Mouse (Mus musculus) gastrocnemius, postnatal 36 days (tissue): ENCODE results near the gene Colgalt2. TPM values are rescaled to one million over a fixed set of nuclear protein-coding genes. Genes with fewer than 3 reads are reported as not detected.
"Not testable (repeated sequence)": the region's sequence is repeated elsewhere in the genome, so short reads cannot be mapped to it uniquely, and the experiment has no call there.

Experiments
- DNase-seq, 2 experiments: peaks; one replicate each; pipeline ENCODE4 v3.0.0; 2022
- intact Hi-C: fragments of 180-260 bp; cut with DNase I; formaldehyde crosslinking; loops from one replicate; pipeline ENCODE4 v1.15.1; 2025
- long read RNA-seq, 2 experiments: library from polyadenylated mRNA; stranded (forward); transcript quantifications; one replicate each; pipeline ENCODE4 v2.0.0; 2021
- total RNA-seq, 2 experiments: library from RNA; stranded (reverse); gene quantifications; 2 replicates each; pipeline ENCODE4 v1.2.3; 2021

Gene Colgalt2
- 1 to 10 TPM; 2.0 to 2.2 TPM for total RNA-seq
- long read RNA-seq, experiment 1, full-length matches to known transcripts: 1 of 1 reads
- long read RNA-seq, experiment 1, partial matches to known transcripts: 0 of 1 reads
- long read RNA-seq, experiment 1, other reads (novel, unspliced or antisense): 0 of 1 reads
- long read RNA-seq, experiment 2, full-length matches to known transcripts: 1 of 1 reads
- long read RNA-seq, experiment 2, partial matches to known transcripts: 0 of 1 reads
- long read RNA-seq, experiment 2, other reads (novel, unspliced or antisense): 0 of 1 reads

GRCm38 (mm10) chr1:152399790-152400555 lies at the start of gene Colgalt2:
Gene Colgalt2, plus strand, starts transcription at chr1:152399830.
- DNase-seq: peak; percentile 27 to 54
- intact Hi-C loops: no loop called here

- intact Hi-C loops: no loop called here
These were observed 42.9 kb upstream of the Colgalt2 start for GRCm38 (mm10) chr1:152356721-152357120.

GRCm38 (mm10) chr1:152368311-152369088 lies 31.1 kb upstream of the Colgalt2 start:
- no peak for DNase-seq
- intact Hi-C loops: loop anchor here (2.0 to 10.0 kb wide), 3 partner anchors 76 to 550 kb away; partner anchors contain the start of gene 1700025G04Rik

More at GRCm38 (mm10) chr1:152356721-152357120, 42.9 kb upstream of the Colgalt2 start:
- no peak for DNase-seq

GRCm38 (mm10) chr1:152369139-152369538 lies 30.5 kb upstream of the Colgalt2 start:
- intact Hi-C loops: loop anchor here (2.0 to 10.0 kb wide), 3 partner anchors 77 to 550 kb away; partner anchors contain the start of gene 1700025G04Rik
- DNase-seq: peak; percentile 29 to 33

- DNase-seq: no peak
- intact Hi-C loops: no loop called here
These were observed 21.3 kb upstream of the Colgalt2 start for GRCm38 (mm10) chr1:152378311-152378710.

GRCm38 (mm10) chr1:152384589-152384988 lies 15.0 kb upstream of the Colgalt2 start:
- no peak for DNase-seq
- intact Hi-C loops: no loop called here

GRCm38 (mm10) chr1:152385693-152386092 lies 13.9 kb upstream of the Colgalt2 start:
- DNase-seq, intact Hi-C loops: not testable (repeated sequence)

GRCm38 (mm10) chr1:152386188-152386835 lies 13.3 kb upstream of the Colgalt2 start, which contains the start of gene Tsen15:
Gene Tsen15, minus strand, starts transcription at chr1:152386688.
- intact Hi-C loops: no loop called here
- peak; percentile 78 to 84 for DNase-seq

- intact Hi-C loops: no loop called here
- DNase-seq: no peak
These were observed 10.4 kb upstream of the Colgalt2 start for GRCm38 (mm10) chr1:152389271-152389670.

GRCm38 (mm10) chr1:152394137-152394536 lies 5.5 kb upstream of the Colgalt2 start:
- DNase-seq: no peak
- intact Hi-C loops: no loop called here

- no peak for DNase-seq
- intact Hi-C loops: no loop called here
These were observed 4.6 kb upstream of the Colgalt2 start for GRCm38 (mm10) chr1:152394956-152395515.

GRCm38 (mm10) chr1:152398708-152399107 lies 922 bp upstream of the Colgalt2 start:
- DNase-seq: no peak
- intact Hi-C loops: no loop called here

GRCm38 (mm10) chr1:152400556-152401540 lies 1.2 kb downstream of the Colgalt2 start:
- intact Hi-C loops: no loop called here
- no peak for DNase-seq

GRCm38 (mm10) chr1:152407021-152407946 lies 7.7 kb downstream of the Colgalt2 start:
- intact Hi-C loops: no loop called here

GRCm38 (mm10) chr1:152409356-152409755 lies 9.7 kb downstream of the Colgalt2 start:
- intact Hi-C loops: no loop called here
- DNase-seq: no peak

More at GRCm38 (mm10) chr1:152407021-152407946, 7.7 kb downstream of the Colgalt2 start:
- no peak for DNase-seq

GRCm38 (mm10) chr1:152410657-152411056 lies 11.0 kb downstream of the Colgalt2 start:
- intact Hi-C loops: no loop called here
- no peak for DNase-seq

GRCm38 (mm10) chr1:152413116-152413515 lies 13.5 kb downstream of the Colgalt2 start:
- DNase-seq: no peak

More at GRCm38 (mm10) chr1:152413116-152413515, 13.5 kb downstream of the Colgalt2 start:
- intact Hi-C loops: no loop called here
